Comparison of ENCODE assay signal across 23 mouse cellular contexts in genomic region chr2:59233936-59234335, GRCm38 (mm10).
DNase-seq lines count a peak whose midpoint lies in the region; ATAC-seq lines count a peak whose summit lies in the region.
"Had no signal": no experiment of that assay in that cellular context is flagged by ENCODE, and none has a peak within 500 bp of the region (broad histone marks: within the 10 kb centered on the region; RNA-seq: fewer than 3 reads in every experiment).

No protein-coding gene starts in this region.

- H3K27me3 ChIP-seq in heart, embryonic 10.5 days (ENCODE audit: insufficient read depth, poor library complexity, severe bottlenecking) = no peaks in the 10 kb centered on the region
- no peaks in the 10 kb centered on the region for H3K27me3 ChIP-seq in heart, embryonic 16.5 days (ENCODE audit: control insufficient read depth, insufficient read depth, low read length)
- no peaks in the 10 kb centered on the region for H3K27me3 ChIP-seq in midbrain, embryonic 11.5 days (ENCODE audit: control insufficient read depth, insufficient read depth, low read length)
- no peaks in the 10 kb centered on the region for H3K27me3 ChIP-seq in midbrain, embryonic 10.5 days (ENCODE audit: low read depth, poor library complexity, severe bottlenecking)
- H3K27me3 ChIP-seq: embryonic facial prominence, embryonic 15.5 days; forebrain, embryonic 15.5 days; hindbrain, embryonic 13.5 days; liver, embryonic 13.5 days; midbrain, embryonic 12.5 days; neural tube, embryonic 15.5 days had no signal

- peak overlapping the region; percentile 41; the same call in 1 of the 2 replicates for H3K9ac ChIP-seq in heart, embryonic 16.5 days (ENCODE audit: low read length)
- no peak overlapping the region for H3K9ac ChIP-seq in midbrain, embryonic 11.5 days (ENCODE audit: low read length)
- H3K9ac ChIP-seq: embryonic facial prominence, embryonic 15.5 days; forebrain, embryonic 15.5 days; hindbrain, embryonic 13.5 days; liver, embryonic 13.5 days; midbrain, embryonic 12.5 days; neural tube, embryonic 15.5 days had no signal

- no peak for DNase-seq in heart, embryonic 10.5 days (ENCODE audit: low spot score)
- DNase-seq in heart, postnatal 25 days (ENCODE audit: low spot score) = no peak
- DNase-seq in heart, postnatal 36 days = no peak
- DNase-seq in midbrain, embryonic 11.5 days (ENCODE audit: low spot score, missing footprints) = peak; percentile 75
- no peak for DNase-seq in midbrain, embryonic 10.5 days (ENCODE audit: low spot score)
- no peak for DNase-seq in adrenal gland, adult 8-10 months
- DNase-seq: adrenal gland, postnatal 25 days; kidney, adult 9 months; kidney, postnatal 14 days; liver, embryonic 13.5 days; right cerebral cortex, adult 18-20 months; right cerebral cortex, postnatal 4 days; thymus, adult 2 months; thymus, postnatal 4 days had no signal

- peaks cover 8% of the 10 kb centered on the region for H3K36me3 ChIP-seq in heart, embryonic 10.5 days
- peaks cover 9% of the 10 kb centered on the region; the same call in 1 of the 2 replicates for H3K36me3 ChIP-seq in heart, embryonic 16.5 days (ENCODE audit: control insufficient read depth, insufficient read depth)
- no peaks in the 10 kb centered on the region for H3K36me3 ChIP-seq in midbrain, embryonic 11.5 days (ENCODE audit: control insufficient read depth, insufficient read depth, low read length)
- peaks cover 27% of the 10 kb centered on the region for H3K36me3 ChIP-seq in midbrain, embryonic 10.5 days
- H3K36me3 ChIP-seq: embryonic facial prominence, embryonic 15.5 days; forebrain, embryonic 15.5 days; neural tube, embryonic 15.5 days had no signal

- H3K27ac ChIP-seq in heart, embryonic 10.5 days = peak overlapping the region; percentile 47; the same call in 1 of the 2 replicates
- peak overlapping the region; percentile 89 for H3K27ac ChIP-seq in heart, embryonic 16.5 days (ENCODE audit: low read length)
- no peak overlapping the region for H3K27ac ChIP-seq in midbrain, embryonic 11.5 days (ENCODE audit: low read depth, low read length)
- no peak overlapping the region for H3K27ac ChIP-seq in midbrain, embryonic 10.5 days (replicated peaks)
- H3K27ac ChIP-seq: embryonic facial prominence, embryonic 15.5 days; forebrain, embryonic 15.5 days; hindbrain, embryonic 13.5 days; layer of hippocampus, adult 2 months; limb, embryonic 10.5 days; liver, embryonic 13.5 days; midbrain, embryonic 12.5 days; neural tube, embryonic 15.5 days had no signal

- 59% methylated on average over 5 of the region's 5 CpGs for WGBS in heart, embryonic 10.5 days
- WGBS in heart, embryonic 16.5 days = 63% methylated on average over 5 of the region's 5 CpGs
- WGBS in midbrain, embryonic 11.5 days = 97% methylated on average over 5 of the region's 5 CpGs
- 97% methylated on average over 5 of the region's 5 CpGs for WGBS in midbrain, embryonic 10.5 days

- intact Hi-C loops in heart, postnatal 25 days (cut with DNase I) = loop anchor here (5.0 kb wide), 1 partner anchor 43 kb away; no protein-coding TSS in a partner anchor
- intact Hi-C loops in heart, postnatal 36 days (cut with DNase I) = no loop called here

- no peak for ATAC-seq in heart, embryonic 16.5 days (replicated peaks; ENCODE audit: extremely low read depth, insufficient read depth, low FRiP score)
- ATAC-seq in midbrain, embryonic 11.5 days (ENCODE audit: low FRiP score) = no peak
- ATAC-seq: CD4-positive, CD25-positive, alpha-beta regulatory T cell, adult 4 months; forebrain, embryonic 15.5 days had no signal

- no peak overlapping the region for H3K4me2 ChIP-seq in heart, embryonic 16.5 days (ENCODE audit: low read depth, low read length)
- H3K4me2 ChIP-seq in midbrain, embryonic 11.5 days = no peak overlapping the region
- H3K4me2 ChIP-seq: embryonic facial prominence, embryonic 15.5 days; forebrain, embryonic 15.5 days; hindbrain, embryonic 13.5 days; liver, embryonic 13.5 days; midbrain, embryonic 12.5 days; neural tube, embryonic 15.5 days had no signal

- H3K9me3 ChIP-seq in heart, embryonic 10.5 days = no peaks in the 10 kb centered on the region
- H3K9me3 ChIP-seq in heart, embryonic 16.5 days (replicated peaks; ENCODE audit: control insufficient read depth, low read length) = no peaks in the 10 kb centered on the region; the same call in 1 of the 2 replicates
- H3K9me3 ChIP-seq in midbrain, embryonic 11.5 days (ENCODE audit: control insufficient read depth, low read length) = no peaks in the 10 kb centered on the region
- no peaks in the 10 kb centered on the region for H3K9me3 ChIP-seq in midbrain, embryonic 10.5 days (replicated peaks)
- H3K9me3 ChIP-seq: embryonic facial prominence, embryonic 15.5 days; forebrain, embryonic 15.5 days; hindbrain, embryonic 13.5 days; liver, embryonic 13.5 days; midbrain, embryonic 12.5 days; neural tube, embryonic 15.5 days had no signal

- H3K4me3 ChIP-seq in heart, embryonic 10.5 days = no peak overlapping the region
- H3K4me3 ChIP-seq in heart, embryonic 16.5 days (ENCODE audit: low read length) = no peak overlapping the region
- H3K4me3 ChIP-seq in midbrain, embryonic 11.5 days (ENCODE audit: low read depth, low read length) = no peak overlapping the region
- H3K4me3 ChIP-seq in midbrain, embryonic 10.5 days = no peak overlapping the region
- H3K4me3 ChIP-seq: embryonic facial prominence, embryonic 15.5 days; forebrain, embryonic 15.5 days; hindbrain, embryonic 13.5 days; layer of hippocampus, adult 2 months; limb, embryonic 10.5 days; liver, embryonic 13.5 days; midbrain, embryonic 12.5 days; neural tube, embryonic 15.5 days had no signal

- H3K4me1 ChIP-seq in heart, embryonic 10.5 days = peaks cover 33% of the 10 kb centered on the region
- H3K4me1 ChIP-seq in heart, embryonic 16.5 days (ENCODE audit: control insufficient read depth, insufficient read depth, low read length) = peaks cover 24% of the 10 kb centered on the region
- H3K4me1 ChIP-seq in midbrain, embryonic 11.5 days (ENCODE audit: control insufficient read depth, insufficient read depth, low read length) = no peaks in the 10 kb centered on the region
- peaks cover 16% of the 10 kb centered on the region for H3K4me1 ChIP-seq in midbrain, embryonic 10.5 days
- H3K4me1 ChIP-seq: embryonic facial prominence, embryonic 15.5 days; forebrain, embryonic 15.5 days; hindbrain, embryonic 13.5 days; neural tube, embryonic 15.5 days had no signal

Comparison
In these comparisons a context has a peak if more than half of its experiments do, and no peak if none do; other contexts are left out.
1. H3K27ac ChIP-seq: peak in heart, embryonic 10.5 days (single experiment) and heart, embryonic 16.5 days (single experiment); none in midbrain, embryonic 11.5 days (single experiment) and midbrain, embryonic 10.5 days (single experiment).